Mouse (Mus musculus) heart, embryonic 12.5 days (tissue): Measurements from ENCODE around the gene Fam104a. TPM values are rescaled to one million over a fixed set of nuclear protein-coding genes. Genes with fewer than 3 reads are reported as not detected.
A peak's percentile ranks its signal among the peaks of the same experiment; 100 is the strongest.

Experiments
- ATAC-seq: fragments of 200-750 bp; cut with Nextera tagmentation; 2 replicates; pipeline ENCODE4 v1.8.0; 2017; ENCODE audit warnings: moderate TSS enrichment, moderate library complexity; ENCODE audit not compliant: insufficient number of reproducible peaks, low FRiP score
- H3K27ac ChIP-seq: fragments of 300-500 bp; sonication (generic); 2 replicates; pipeline ENCODE4 v1.5.1; 2016; ENCODE audit warnings: mild to moderate bottlenecking, moderate library complexity; ENCODE audit not compliant: poor library complexity, severe bottlenecking
- H3K27me3 ChIP-seq: fragments of 300-500 bp; sonication (generic); replicated peaks from 2 replicates; pipeline ENCODE4 v1.6.1; 2016; ENCODE audit warnings: mild to moderate bottlenecking, moderate library complexity
- H3K36me3 ChIP-seq: fragments of 300-500 bp; sonication (generic); 2 replicates; pipeline ENCODE4 v1.6.1; 2016; ENCODE audit warnings: mild to moderate bottlenecking, moderate library complexity
- H3K4me1 ChIP-seq: fragments of 300-500 bp; sonication (generic); replicated peaks from 2 replicates; pipeline ENCODE4 v1.6.1; 2016; ENCODE audit warnings: mild to moderate bottlenecking
- H3K4me2 ChIP-seq: fragments of 300-500 bp; sonication (generic); 2 replicates; pipeline ENCODE4 v1.6.1; 2016; ENCODE audit warnings: mild to moderate bottlenecking, moderate library complexity
- H3K4me3 ChIP-seq: fragments of 300-500 bp; sonication (generic); 2 replicates; pipeline ENCODE4 v1.5.1; 2016; ENCODE audit warnings: mild to moderate bottlenecking
- H3K9ac ChIP-seq: fragments of 300-500 bp; sonication (generic); 2 replicates; pipeline ENCODE4 v1.6.1; 2016; ENCODE audit warnings: mild to moderate bottlenecking, moderate library complexity
- H3K9me3 ChIP-seq: fragments of 300-500 bp; sonication (generic); replicated peaks from 2 replicates; pipeline ENCODE4 v1.6.1; 2016; ENCODE audit warnings: mild to moderate bottlenecking, moderate library complexity
- WGBS: fragments of 180-500 bp; shearing (Covaris S2); methylation state at CpG from one replicate; pipeline ENCODE4 v1.1.7; 2016; 5-methylcytosine and 5-hydroxymethylcytosine counted together
- polyA plus RNA-seq: library from polyadenylated mRNA; unstranded; fragments of >200 nt; fragmentation: Nextera tagmentation; extraction: Ambion mirVana; gene quantifications from 2 replicates; pipeline ENCODE4 v1.2.1, GENCODE M21; 2016

The Fam104a gene
- polyA plus RNA-seq: 53.0 and 53.3 TPM in 2 replicates

- under 1% methylated on average over 66 of the region's 73 CpGs for WGBS
- Histone ChIP-seq H3K9me3 (no peaks in the 10 kb centered on the region), H3K4me3 (peak within 1 kb of the TSS; percentile 86), H3K27ac (peak within 1 kb of the TSS; percentile 98), H3K4me1 (peaks cover 43% of the 10 kb centered on the region), H3K9ac (peak within 1 kb of the TSS; percentile 96), H3K36me3 (peaks cover 20% of the 10 kb centered on the region), H3K4me2 (peak within 1 kb of the TSS; percentile 84), H3K27me3 (no peaks in the 10 kb centered on the region)
- ATAC-seq: peak; percentile 92
These were observed at the start of gene Fam104a, which contains the start of gene D11Wsu47e for GRCm38 (mm10) chr11:113683957-113684706. Fam104a (minus strand) TSS chr11:113684155. D11Wsu47e (plus strand) TSS chr11:113684412.

DNA sequence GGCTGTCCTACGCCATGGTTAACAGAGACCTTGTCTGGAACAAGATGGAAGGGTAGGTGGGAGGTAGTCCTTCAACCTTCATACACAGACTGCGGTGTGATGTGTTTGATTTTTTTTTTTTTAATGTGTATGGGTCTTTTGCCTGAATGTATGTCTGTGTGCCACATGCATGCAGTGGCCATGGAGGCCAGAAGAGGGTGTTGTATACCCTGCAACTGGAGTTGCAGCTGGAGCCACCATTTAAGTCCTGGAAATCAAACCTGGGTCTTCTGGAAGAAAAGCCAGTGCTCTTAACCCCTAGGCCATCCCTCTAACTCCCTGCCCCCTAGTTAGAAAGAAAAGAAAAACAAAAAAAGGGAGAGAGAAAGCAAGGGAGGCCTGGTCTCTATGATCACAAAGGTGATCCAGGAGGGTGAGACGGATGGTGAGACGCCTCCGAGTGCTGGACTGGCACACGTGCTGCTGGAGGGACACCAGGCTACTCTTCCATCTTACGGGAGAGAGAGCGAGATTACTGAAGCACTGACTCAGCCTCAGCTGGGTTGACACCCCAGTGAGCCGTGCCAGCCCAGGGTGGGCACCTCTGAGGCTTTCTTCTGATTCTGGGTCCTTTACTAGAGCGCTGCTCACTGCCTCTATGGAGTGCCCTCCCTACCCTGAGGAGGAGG lies 48.1 kb upstream of the Fam104a start:
- Histone ChIP-seq H3K9me3 (no peaks in the 10 kb centered on the region), H3K4me1 (peaks cover 59% of the 10 kb centered on the region), H3K27me3 (no peaks in the 10 kb centered on the region), H3K9ac (no peak overlapping the region), H3K4me3 (no peak overlapping the region), H3K36me3 (peaks cover 24% of the 10 kb centered on the region), H3K4me2 (no peak overlapping the region), H3K27ac (no peak overlapping the region)
- 90% methylated on average over 10 of the region's 10 CpGs for WGBS
- no peak for ATAC-seq

DNA sequence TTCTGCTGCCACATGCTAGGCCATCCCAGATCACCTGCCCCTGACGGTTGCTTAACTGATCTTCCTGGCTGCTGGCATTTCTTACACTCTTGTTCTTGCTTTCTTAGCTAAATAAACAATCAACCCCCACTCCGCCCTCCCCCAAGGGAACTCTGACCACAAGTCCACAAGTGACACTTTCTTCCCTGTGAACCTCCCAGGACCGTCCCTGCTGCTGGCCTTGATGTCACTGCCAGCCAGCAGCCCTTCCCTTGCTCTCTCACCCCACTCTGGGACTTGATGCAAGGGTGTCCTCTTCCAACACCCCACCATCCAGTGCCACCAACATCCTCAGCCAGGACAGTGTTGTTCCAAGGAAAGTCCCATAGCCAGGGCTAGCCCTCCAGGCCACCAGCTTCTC lies 46.9 kb upstream of the Fam104a start:
- Histone ChIP-seq H3K36me3 (peaks cover 35% of the 10 kb centered on the region), H3K27ac (no peak overlapping the region), H3K4me2 (no peak overlapping the region), H3K27me3 (no peaks in the 10 kb centered on the region), H3K4me3 (no peak overlapping the region), H3K9ac (peak overlapping the region; percentile 37; the same call in 1 of the 2 replicates), H3K4me1 (peaks cover 55% of the 10 kb centered on the region), H3K9me3 (no peaks in the 10 kb centered on the region)
- WGBS: 58% methylated on average over 3 of the region's 3 CpGs
- ATAC-seq: no peak

DNA sequence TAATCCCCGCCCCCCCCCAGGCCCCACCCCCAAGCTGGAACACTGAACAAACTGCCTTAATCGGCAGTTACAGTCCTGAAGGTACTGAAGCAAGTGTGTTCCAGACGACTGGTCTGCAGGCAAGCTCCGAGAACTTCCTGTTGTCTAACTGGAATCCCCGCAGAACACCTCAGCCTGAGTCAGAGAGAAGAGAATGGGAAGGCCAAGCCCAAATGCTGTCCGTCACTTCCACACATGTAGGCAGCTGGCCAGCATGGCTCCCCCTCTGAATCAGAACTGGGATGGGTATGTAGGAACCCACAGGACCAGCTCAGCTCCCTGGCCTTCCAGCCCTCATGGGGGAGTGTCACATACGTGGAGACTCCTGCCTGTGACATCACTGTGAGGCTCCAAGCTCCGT lies 46.0 kb upstream of the Fam104a start:
- H3K27ac ChIP-seq: no peak overlapping the region
- WGBS: 59% methylated on average over 8 of the region's 8 CpGs
- ATAC-seq: no peak
- H3K4me1 ChIP-seq: peaks cover 47% of the 10 kb centered on the region
- H3K27me3 ChIP-seq: no peaks in the 10 kb centered on the region
- no peak overlapping the region for H3K9ac ChIP-seq
- H3K9me3 ChIP-seq: no peaks in the 10 kb centered on the region
- no peak overlapping the region for H3K4me2 ChIP-seq
- H3K4me3 ChIP-seq: no peak overlapping the region
- H3K36me3 ChIP-seq: peaks cover 44% of the 10 kb centered on the region

DNA sequence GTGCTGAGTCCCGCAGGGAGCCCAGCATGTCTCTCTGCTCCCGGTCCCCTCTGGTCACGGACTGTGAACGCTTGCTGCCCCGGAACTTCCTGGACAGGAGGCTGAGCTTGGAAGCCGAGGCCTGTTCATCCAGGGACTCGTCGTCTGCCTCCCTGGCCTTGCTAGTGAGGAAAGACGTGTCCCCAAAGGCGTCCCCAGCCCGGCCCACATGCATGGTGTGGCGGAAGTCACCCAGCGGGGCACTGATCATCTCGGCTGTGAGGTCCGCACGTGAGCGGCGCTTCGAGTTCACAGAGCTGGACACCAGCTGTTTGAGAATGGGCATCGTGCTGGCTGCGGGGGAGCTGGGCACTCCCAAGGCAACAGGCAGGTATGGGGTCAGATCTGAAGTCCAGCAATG lies 45.3 kb upstream of the Fam104a start:
- no peak overlapping the region for H3K27ac ChIP-seq
- H3K9me3 ChIP-seq: no peaks in the 10 kb centered on the region
- H3K9ac ChIP-seq: no peak overlapping the region
- H3K36me3 ChIP-seq: peaks cover 47% of the 10 kb centered on the region
- WGBS: 89% methylated on average over 21 of the region's 21 CpGs
- H3K27me3 ChIP-seq: no peaks in the 10 kb centered on the region
- no peak overlapping the region for H3K4me2 ChIP-seq
- no peak overlapping the region for H3K4me3 ChIP-seq
- no peak for ATAC-seq
- H3K4me1 ChIP-seq: peaks cover 40% of the 10 kb centered on the region

DNA sequence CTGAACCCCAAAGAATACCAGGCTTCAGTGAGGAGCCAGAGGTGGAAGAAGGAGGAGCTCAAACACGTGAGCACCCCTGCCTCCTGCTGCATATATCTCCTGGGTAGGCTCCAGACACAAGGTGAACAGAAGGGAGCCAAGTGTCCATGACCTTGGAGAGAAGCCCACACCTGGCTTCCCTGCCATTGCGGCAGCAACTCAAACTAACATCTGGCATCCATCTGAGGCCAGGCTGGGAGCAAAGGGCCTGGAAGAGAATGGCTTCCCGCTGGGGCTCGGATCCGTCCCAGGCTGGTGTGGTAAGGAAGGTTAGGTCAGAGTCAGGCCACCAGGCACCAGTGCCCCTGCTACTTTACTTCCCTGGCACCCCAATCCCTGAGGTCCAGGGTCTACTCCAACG lies 44.0 kb upstream of the Fam104a start:
- Histone ChIP-seq H3K36me3 (peaks cover 47% of the 10 kb centered on the region), H3K9me3 (no peaks in the 10 kb centered on the region), H3K4me2 (no peak overlapping the region), H3K4me3 (no peak overlapping the region), H3K27me3 (no peaks in the 10 kb centered on the region), H3K27ac (no peak overlapping the region), H3K9ac (no peak overlapping the region), H3K4me1 (peaks cover 28% of the 10 kb centered on the region)
- WGBS: 79% methylated on average over 6 of the region's 6 CpGs
- ATAC-seq: no peak

GRCm38 (mm10) chr11:113726994-113727888 lies 43.3 kb upstream of the Fam104a start:
- H3K36me3 ChIP-seq: peaks cover 47% of the 10 kb centered on the region

DNA sequence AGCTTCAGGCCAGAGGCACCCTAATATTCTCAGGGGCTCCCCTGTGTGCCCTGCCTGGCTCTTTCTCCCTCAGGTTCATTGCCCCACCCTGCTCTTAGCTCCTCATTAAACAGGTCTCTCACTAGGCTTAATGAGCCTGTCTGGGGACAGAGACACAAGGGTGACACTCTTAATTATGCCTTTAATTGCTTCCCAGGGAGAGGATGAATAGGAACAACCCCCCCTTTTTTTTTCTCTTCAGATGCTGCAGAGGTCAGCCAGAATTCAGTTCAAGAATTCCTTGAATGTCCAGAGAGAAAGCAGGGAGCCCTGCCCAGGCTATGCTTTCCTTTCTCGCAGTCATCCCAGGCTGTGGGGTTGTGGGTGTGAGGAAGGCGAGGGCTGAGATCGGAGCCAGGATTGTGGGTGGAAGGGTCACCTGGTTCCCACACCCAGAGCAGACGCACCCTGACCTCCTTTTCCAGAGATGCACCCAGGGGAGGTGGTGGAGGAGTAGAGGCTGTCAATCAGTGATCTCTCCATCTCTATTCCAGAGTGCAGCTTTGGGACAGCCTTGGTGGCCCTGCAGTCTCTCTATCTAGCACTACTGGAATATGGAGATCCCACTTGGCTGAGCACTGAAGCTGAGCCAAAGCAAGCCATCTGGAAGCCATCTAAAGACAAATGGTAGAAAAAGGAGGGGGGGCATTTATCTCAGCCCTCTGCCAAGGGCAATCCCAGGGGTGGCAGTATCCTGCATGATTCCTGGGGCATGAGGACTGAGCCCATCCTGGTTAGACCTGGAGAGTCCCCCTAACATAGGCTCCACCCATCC lies 41.5 kb upstream of the Fam104a start:
- H3K9me3 ChIP-seq: no peaks in the 10 kb centered on the region
- no peak overlapping the region for H3K4me3 ChIP-seq
- peaks cover 18% of the 10 kb centered on the region; the same call in 1 of the 2 replicates for H3K4me1 ChIP-seq
- H3K4me2 ChIP-seq: no peak overlapping the region
- no peaks in the 10 kb centered on the region for H3K27me3 ChIP-seq
- no peak overlapping the region for H3K9ac ChIP-seq
- ATAC-seq: no peak
- H3K27ac ChIP-seq: no peak overlapping the region
- H3K36me3 ChIP-seq: peaks cover 47% of the 10 kb centered on the region
- WGBS: 84% methylated on average over 4 of the region's 4 CpGs

More at GRCm38 (mm10) chr11:113726994-113727888, 43.3 kb upstream of the Fam104a start:
- Histone ChIP-seq H3K4me2 (no peak overlapping the region), H3K9me3 (no peaks in the 10 kb centered on the region), H3K4me3 (no peak overlapping the region), H3K27ac (no peak overlapping the region), H3K27me3 (no peaks in the 10 kb centered on the region), H3K4me1 (peaks cover 30% of the 10 kb centered on the region; the same call in 1 of the 2 replicates), H3K9ac (no peak overlapping the region)
- no peak for ATAC-seq
- WGBS: 92% methylated on average over 14 of the region's 14 CpGs

DNA sequence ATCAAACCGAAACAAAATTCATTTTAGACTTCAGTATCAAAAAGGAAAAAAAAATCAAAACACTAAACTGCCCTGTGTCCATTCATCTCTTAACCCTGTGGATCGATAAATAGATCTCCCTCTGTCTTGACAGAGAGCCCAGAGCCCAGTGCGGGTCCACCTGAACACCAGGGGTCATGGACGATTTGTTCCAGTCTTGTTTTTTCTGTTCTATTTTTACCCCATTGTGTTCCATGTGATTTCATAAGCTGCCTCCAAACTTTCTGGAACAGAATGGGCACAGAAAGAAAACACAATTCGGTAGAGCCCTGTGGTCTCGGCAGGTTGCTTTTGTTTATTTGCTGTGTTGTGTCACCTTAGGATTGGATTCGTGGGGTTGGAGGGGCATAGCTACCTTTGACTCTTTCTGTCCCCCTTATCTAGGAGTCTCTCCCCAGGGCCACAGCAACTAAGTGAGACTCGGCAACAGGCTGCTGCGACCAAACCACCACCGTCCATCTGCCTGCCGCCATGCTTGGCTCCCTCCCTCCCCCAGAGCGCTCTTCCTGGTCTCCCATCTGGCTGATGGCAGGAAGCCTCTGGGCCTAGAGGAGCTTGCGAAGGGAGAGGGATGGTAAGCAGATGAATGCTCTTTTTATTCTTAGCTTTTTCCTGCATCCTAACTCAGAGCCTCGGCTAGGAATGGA lies 38.6 kb upstream of the Fam104a start:
- no peaks in the 10 kb centered on the region for H3K27me3 ChIP-seq
- H3K27ac ChIP-seq: no peak overlapping the region
- H3K4me1 ChIP-seq: peaks cover 16% of the 10 kb centered on the region; the same call in 1 of the 2 replicates
- H3K4me3 ChIP-seq: no peak overlapping the region
- WGBS: 47% methylated on average over 14 of the region's 14 CpGs
- peaks cover 27% of the 10 kb centered on the region for H3K36me3 ChIP-seq
- no peak for ATAC-seq
- no peaks in the 10 kb centered on the region for H3K9me3 ChIP-seq
- H3K9ac ChIP-seq: no peak overlapping the region
- H3K4me2 ChIP-seq: no peak overlapping the region
